Mouse (Mus musculus) MEL (cell line): ENCODE results near the gene Eri2. TPM values are rescaled to one million over a fixed set of nuclear protein-coding genes. Genes with fewer than 3 reads are reported as not detected.
A peak's percentile ranks its signal among the peaks of the same experiment; 100 is the strongest.

Experiments
- DNase-seq: peaks from one replicate; pipeline ENCODE4 v3.0.0; 2011; ENCODE audit warnings: low read depth, low spot score
- H3K27ac ChIP-seq: 2 replicates; pipeline ENCODE4 v1.5.1; 2012; ENCODE audit warnings: low read depth, mild to moderate bottlenecking, control low read depth, low read length, moderate library complexity; ENCODE audit not compliant: control insufficient read depth
- H3K27me3 ChIP-seq, 2 experiments: fragments of 150-350 bp in 1 of 2; sonication (generic) in 1 of 2; 2 replicates each; pipeline ENCODE4 v1.6.1; 2012; ENCODE audit warnings: low read length in 2 of 2, mild to moderate bottlenecking in 2 of 2, improper control_type of control experiment in 1 of 2, moderate library complexity in 1 of 2; ENCODE audit not compliant: insufficient read depth in 2 of 2, control insufficient read depth in 1 of 2
- H3K36me3 ChIP-seq, 2 experiments: 2 replicates each; pipeline ENCODE4 v1.6.1; 2012 to 2014; ENCODE audit warnings: low read length in 2 of 2, improper control_type of control experiment in 1 of 2, inconsistent platforms in 1 of 2, mild to moderate bottlenecking in 1 of 2; ENCODE audit not compliant: insufficient read depth in 2 of 2, control insufficient read depth in 1 of 2
- H3K4me1 ChIP-seq, 2 experiments: fragments of 150-350 bp in 1 of 2; sonication (generic) in 1 of 2; 2 replicates each; pipeline ENCODE4 v1.6.1; 2012; ENCODE audit warnings: low read length in 2 of 2, improper control_type of control experiment in 1 of 2, mild to moderate bottlenecking in 1 of 2; ENCODE audit not compliant: insufficient read depth in 2 of 2, control insufficient read depth in 1 of 2
- H3K4me3 ChIP-seq, 2 experiments: fragments of 150-350 bp in 1 of 2; sonication (generic) in 1 of 2; 2 replicates each; pipeline ENCODE4 v1.5.1; 2012; ENCODE audit warnings: low read depth in 2 of 2, low read length in 2 of 2, mild to moderate bottlenecking in 2 of 2, moderate library complexity in 2 of 2, control low read depth in 1 of 2, improper control_type of control experiment in 1 of 2; ENCODE audit not compliant: control insufficient read depth in 1 of 2, insufficient read depth in 1 of 2
- H3K79me2 ChIP-seq: 2 replicates; pipeline ENCODE4 v1.6.1; 2012; ENCODE audit warnings: mild to moderate bottlenecking, low read length, moderate library complexity; ENCODE audit not compliant: control insufficient read depth, poor library complexity, insufficient read depth
- H3K9ac ChIP-seq: 2 replicates; pipeline ENCODE4 v1.6.1; 2012; ENCODE audit warnings: low read depth, mild to moderate bottlenecking, control low read depth, low read length, moderate library complexity; ENCODE audit not compliant: control insufficient read depth, poor library complexity, severe bottlenecking
- H3K9me3 ChIP-seq: fragments of 150-350 bp; sonication (generic); replicated peaks from 2 replicates; pipeline ENCODE4 v1.6.1; 2012; ENCODE audit warnings: mild to moderate bottlenecking, low read length, improper control_type of control experiment, moderate library complexity; ENCODE audit not compliant: insufficient read depth
- BHLHE40 ChIP-seq: IDR thresholded peaks from 2 replicates; pipeline ENCODE4 v1.6.1; 2012; ENCODE audit warnings: low read depth, mild to moderate bottlenecking, inconsistent platforms, low read length, improper control_type of control experiment, borderline replicate concordance
- GATA1 ChIP-seq: IDR thresholded peaks from 2 replicates; pipeline ENCODE4 v1.6.1; 2011; ENCODE audit warnings: low read depth, low read length, improper control_type of control experiment
- JUND ChIP-seq: IDR thresholded peaks from 2 replicates; pipeline ENCODE4 v1.6.1; 2011; ENCODE audit warnings: low read depth, mild to moderate bottlenecking, improper control_type of control experiment, low read length
- MAFK ChIP-seq: IDR thresholded peaks from 2 replicates; pipeline ENCODE4 v1.6.1; 2011; ENCODE audit warnings: low read depth, mild to moderate bottlenecking, low read length, improper control_type of control experiment, borderline replicate concordance
- MYB ChIP-seq: IDR thresholded peaks from 2 replicates; pipeline ENCODE4 v1.6.1; 2011; ENCODE audit warnings: mild to moderate bottlenecking, low read depth, low read length, improper control_type of control experiment
- NELFE ChIP-seq: IDR thresholded peaks from 2 replicates; pipeline ENCODE4 v1.6.1; 2011; ENCODE audit warnings: low read depth, low read length, improper control_type of control experiment
- RCOR1 ChIP-seq: IDR thresholded peaks from 2 replicates; pipeline ENCODE4 v1.6.1; 2012; ENCODE audit warnings: low read depth, mild to moderate bottlenecking, inconsistent platforms, low read length, improper control_type of control experiment
- SIN3A ChIP-seq: IDR thresholded peaks from 2 replicates; pipeline ENCODE4 v1.6.1; 2012; ENCODE audit warnings: low read length, improper control_type of control experiment, inconsistent platforms
- TCF12 ChIP-seq: IDR thresholded peaks from 2 replicates; pipeline ENCODE4 v1.6.1; 2014; ENCODE audit warnings: low read depth, mild to moderate bottlenecking, inconsistent platforms, low read length, improper control_type of control experiment, moderate library complexity
- UBTF ChIP-seq: IDR thresholded peaks from 2 replicates; pipeline ENCODE4 v1.6.1; 2012; ENCODE audit warnings: low read depth, mild to moderate bottlenecking, inconsistent platforms, low read length, improper control_type of control experiment, moderate library complexity, borderline replicate concordance; ENCODE audit not compliant: insufficient read depth
- USF1 ChIP-seq: IDR thresholded peaks from 2 replicates; pipeline ENCODE4 v1.6.1; 2014; ENCODE audit warnings: low read depth, mild to moderate bottlenecking, inconsistent platforms, low read length, improper control_type of control experiment, moderate library complexity
- ZNF384 ChIP-seq: IDR thresholded peaks from 2 replicates; pipeline ENCODE4 v1.6.1; 2012; ENCODE audit warnings: low read depth, mild to moderate bottlenecking, inconsistent platforms, low read length, improper control_type of control experiment
- polyA plus RNA-seq, 2 experiments: library from polyadenylated mRNA; stranded (reverse) in 1 of 2; unstranded in 1 of 2; fragments of >175 nt in 1 of 2; fragments of >200 nt in 1 of 2; gene quantifications; 2 replicates each; pipeline versions ENCODE4 v1.2.1 to v1.2.4; 2012; ENCODE audit warnings: low replicate concordance in 2 of 2, low read depth in 1 of 2; ENCODE audit not compliant: insufficient read length in 2 of 2, insufficient read depth in 1 of 2, missing spikeins in 1 of 2
- total RNA-seq: library from RNA; depleted of rRNA; stranded (reverse); fragments of 300-350 nt; gene quantifications from 2 replicates; pipeline ENCODE4 v1.2.3, GENCODE M21; 2012

Gene Eri2
- total and polyA plus RNA-seq, 3 experiments: 9.4 to 11.0 TPM; not detected in 1

GRCm38 (mm10) chr7:119769895-119770294, 24.0 kb downstream of the Eri2 start:
- DNase-seq: no peak
- Histone ChIP-seq H3K9me3 (no peaks in the 10 kb centered on the region), H3K9ac (no peak overlapping the region), H3K36me3 (peaks cover 0 to 4% of the 10 kb centered on the region in 2 experiments; a peak in 2 of 4 replicates), H3K79me2 (no peaks in the 10 kb centered on the region), H3K4me1 (no peaks in the 10 kb centered on the region), H3K4me3 (no peak overlapping the region), H3K27me3 (no peaks in the 10 kb centered on the region), H3K27ac (no peak overlapping the region)
- TF ChIP-seq ZNF384: peak; percentile 56; the same call in 1 of the 2 replicates
- TF ChIP-seq UBTF: no peak
- TF ChIP-seq MAFK: no peak
- TF ChIP-seq NELFE: no peak

GRCm38 (mm10) chr7:119766996-119767395, 26.9 kb downstream of the Eri2 start:
- Histone ChIP-seq H3K4me1 (no peaks in the 10 kb centered on the region), H3K9ac (no peak overlapping the region), H3K27ac (no peak overlapping the region), H3K9me3 (no peaks in the 10 kb centered on the region), H3K4me3 (no peak overlapping the region)
- no peak for DNase-seq
- TF ChIP-seq GATA1 (no peak), MYB (no peak), SIN3A (no peak)
- TF ChIP-seq, all 39 proteins: peak for 0
- peaks cover 0 to 4% of the 10 kb centered on the region in 2 experiments; a peak in 2 of 4 replicates for H3K36me3 ChIP-seq
- H3K79me2 ChIP-seq: no peaks in the 10 kb centered on the region
- H3K27me3 ChIP-seq: no peaks in the 10 kb centered on the region; a peak in 1 of 4 replicates

DNA sequence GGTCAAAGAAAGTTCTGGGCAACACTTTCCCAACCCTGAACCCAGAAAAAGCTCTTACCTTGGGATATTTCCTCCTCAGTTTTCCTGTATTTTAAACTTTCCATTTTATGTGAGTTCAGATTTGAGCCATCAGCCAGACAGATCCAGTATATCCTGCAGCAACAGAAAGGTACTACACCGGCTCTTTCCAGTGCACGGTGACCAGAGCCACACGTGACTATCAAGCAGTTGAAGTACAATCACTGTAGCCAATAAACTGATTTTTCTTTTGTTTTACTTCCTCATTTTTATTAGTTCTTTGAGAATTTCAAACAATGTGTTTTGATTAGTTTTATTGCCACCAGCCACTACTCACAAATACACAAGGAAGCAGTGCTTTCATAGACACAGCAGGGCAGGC, 29.5 kb downstream of the Eri2 start:
- no peak overlapping the region for H3K9ac ChIP-seq
- TF ChIP-seq BHLHE40 (peak; percentile 53; the same call in 1 of the 2 replicates), JUND (no peak), TCF12 (no peak), RCOR1 (peak; percentile 70; the same call in 1 of the 2 replicates), USF1 (peak; percentile 50; the same call in 1 of the 2 replicates)
- H3K4me1 ChIP-seq: no peaks in the 10 kb centered on the region
- H3K27me3 ChIP-seq: peaks cover 0 to 4% of the 10 kb centered on the region in 2 experiments; a peak in 3 of 4 replicates
- no peak overlapping the region for H3K27ac ChIP-seq
- no peaks in the 10 kb centered on the region for H3K9me3 ChIP-seq
- no peaks in the 10 kb centered on the region for H3K36me3 ChIP-seq
- H3K4me3 ChIP-seq: no peak overlapping the region
- H3K79me2 ChIP-seq: no peaks in the 10 kb centered on the region
- no peak for DNase-seq
